Mouse (Mus musculus) forebrain, embryonic 13.5 days (tissue): ENCODE measurements around the gene Ppp1r16b. TPM values are rescaled to one million over a fixed set of nuclear protein-coding genes. Genes with fewer than 3 reads are reported as not detected.

ENCODE experiments used
- ATAC-seq: fragments of 200-750 bp; cut with Nextera tagmentation; 2 replicates; pipeline ENCODE4 v1.8.0; 2017
- H3K27ac ChIP-seq: fragments of 300-500 bp; sonication (generic); 2 replicates; pipeline ENCODE4 v1.5.1; 2015; ENCODE audit warnings: inconsistent platforms, mild to moderate bottlenecking, moderate library complexity
- H3K27me3 ChIP-seq: fragments of 300-500 bp; sonication (generic); 2 replicates; pipeline ENCODE4 v1.6.1; 2015; ENCODE audit warnings: mild to moderate bottlenecking, inconsistent platforms
- H3K36me3 ChIP-seq: fragments of 300-500 bp; sonication (generic); 2 replicates; pipeline ENCODE4 v1.6.1; 2015; ENCODE audit warnings: mild to moderate bottlenecking, inconsistent platforms; ENCODE audit not compliant: poor library complexity, severe bottlenecking
- H3K4me1 ChIP-seq: fragments of 300-500 bp; sonication (generic); 2 replicates; pipeline ENCODE4 v1.6.1; 2015; ENCODE audit warnings: inconsistent platforms
- H3K4me2 ChIP-seq: fragments of 300-500 bp; sonication (generic); 2 replicates; pipeline ENCODE4 v1.6.1; 2015; ENCODE audit warnings: inconsistent platforms, mild to moderate bottlenecking, moderate library complexity
- H3K4me3 ChIP-seq: fragments of 300-500 bp; sonication (generic); 2 replicates; pipeline ENCODE4 v1.5.1; 2015; ENCODE audit warnings: mild to moderate bottlenecking, inconsistent platforms
- H3K9ac ChIP-seq: fragments of 300-500 bp; sonication (generic); 2 replicates; pipeline ENCODE4 v1.6.1; 2015; ENCODE audit warnings: mild to moderate bottlenecking, inconsistent platforms
- H3K9me3 ChIP-seq: fragments of 300-500 bp; sonication (generic); replicated peaks from 2 replicates; pipeline ENCODE4 v1.6.1; 2016; ENCODE audit warnings: inconsistent platforms
- WGBS: fragments of 180-500 bp; shearing (Covaris S2); methylation state at CpG from one replicate; pipeline ENCODE4 v1.1.7; 2015; 5-methylcytosine and 5-hydroxymethylcytosine counted together
- polyA plus RNA-seq: library from polyadenylated mRNA; unstranded; fragments of >200 nt; fragmentation: Nextera tagmentation; extraction: Ambion mirVana; gene quantifications from 2 replicates; pipeline ENCODE4 v1.2.1, GENCODE M21; 2015

The Ppp1r16b gene
- polyA plus RNA-seq, 1 experiment from 2014 or later = 8.4 TPM

DNA sequence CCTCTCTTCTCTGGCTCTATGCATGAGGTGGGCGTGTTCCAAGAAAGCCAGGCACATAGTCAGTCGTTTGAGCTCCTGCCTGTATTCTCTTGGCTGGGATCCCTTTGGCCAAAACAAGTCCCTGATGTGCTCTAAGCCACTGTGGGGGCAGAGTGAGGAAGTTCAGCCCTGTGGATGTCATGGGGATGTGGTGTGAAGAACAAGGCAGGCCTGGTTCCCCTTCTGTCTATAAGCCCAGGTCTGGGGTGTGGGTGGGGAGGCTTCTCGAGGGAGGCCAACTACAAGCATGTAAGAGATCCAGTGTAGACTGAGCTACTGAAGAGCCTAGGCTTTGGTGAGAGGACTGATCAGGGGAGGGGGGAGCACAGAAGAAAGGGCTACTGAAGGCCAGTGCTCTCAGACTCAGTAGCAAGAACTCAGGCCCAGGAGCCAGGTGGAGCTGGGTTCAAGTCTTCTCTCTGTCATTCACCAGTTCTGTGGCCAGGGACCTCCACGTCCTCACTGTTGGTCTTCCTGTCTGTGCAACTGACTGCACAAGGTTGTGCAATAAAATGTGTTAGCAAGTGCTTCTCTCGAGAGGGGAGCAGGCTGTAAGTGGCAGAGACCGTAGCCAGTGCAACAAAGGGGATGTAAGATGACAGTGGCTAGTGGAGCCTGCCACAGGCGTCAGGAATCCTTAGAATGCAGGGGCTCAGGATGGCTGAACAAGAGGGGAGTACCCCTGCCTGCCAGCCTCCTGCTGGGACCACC lies 13.9 kb upstream of the Ppp1r16b start:
- Histone ChIP-seq H3K27ac (no peak overlapping the region), H3K9me3 (no peaks in the 10 kb centered on the region), H3K4me3 (no peak overlapping the region), H3K27me3 (0 out of 2 replicates have a peak, but pooled peaks cover 5% of the 10 kb centered on the region), H3K4me1 (no peaks in the 10 kb centered on the region), H3K4me2 (no peak overlapping the region), H3K9ac (no peak overlapping the region), H3K36me3 (no peaks in the 10 kb centered on the region)
- WGBS = 50% methylated on average over 7 of the region's 7 CpGs
- ATAC-seq = no peak

DNA sequence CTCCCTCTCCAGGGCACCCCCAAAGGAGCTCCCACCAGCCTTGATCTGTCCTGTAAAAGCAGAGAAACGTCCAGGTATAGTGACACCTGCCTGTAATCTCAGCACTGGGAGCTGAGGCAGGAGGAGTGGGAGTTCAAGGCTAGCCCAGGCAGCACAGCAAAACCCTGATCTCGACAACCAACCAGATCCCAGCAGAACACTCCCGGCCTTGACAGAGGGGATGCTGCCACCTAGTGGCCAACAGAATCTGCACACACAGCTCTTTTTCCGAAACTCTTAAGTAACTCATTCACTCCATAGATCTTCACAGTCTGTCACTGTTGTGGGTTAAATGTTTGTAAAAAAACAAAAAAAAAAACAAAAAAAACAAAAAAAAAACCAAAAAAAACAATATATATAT lies 12.2 kb upstream of the Ppp1r16b start:
- H3K4me2 ChIP-seq = no peak overlapping the region
- H3K27me3 ChIP-seq = 0 out of 2 replicates have a peak, but pooled peaks cover 5% of the 10 kb centered on the region
- H3K4me3 ChIP-seq = no peak overlapping the region
- peak; percentile 63 for ATAC-seq
- no peaks in the 10 kb centered on the region for H3K9me3 ChIP-seq
- no peak overlapping the region for H3K9ac ChIP-seq
- no peaks in the 10 kb centered on the region for H3K4me1 ChIP-seq
- 5% methylated on average over 4 of the region's 4 CpGs for WGBS
- H3K36me3 ChIP-seq = no peaks in the 10 kb centered on the region
- H3K27ac ChIP-seq = no peak overlapping the region

DNA sequence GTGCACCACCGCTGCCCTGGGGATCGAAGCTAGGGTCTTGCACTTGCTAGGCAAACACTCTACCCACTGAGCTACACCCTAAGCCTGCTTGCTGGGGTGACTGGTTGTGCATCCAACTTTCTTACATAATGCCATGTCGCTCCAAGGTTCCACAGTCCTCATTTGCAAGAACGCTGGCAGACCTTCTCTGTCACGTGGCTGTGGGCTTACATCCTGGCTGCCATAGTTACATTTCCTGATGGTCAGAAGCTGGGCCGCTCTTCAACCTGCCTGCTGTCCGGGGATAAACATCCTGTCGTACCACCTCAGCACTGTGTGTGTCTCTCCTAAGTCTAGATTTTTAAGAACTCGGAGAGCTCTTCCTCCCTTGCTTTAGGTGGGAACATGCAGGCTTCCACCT lies 10.5 kb upstream of the Ppp1r16b start:
- Histone ChIP-seq H3K4me1 (no peaks in the 10 kb centered on the region), H3K27ac (no peak overlapping the region)

DNA sequence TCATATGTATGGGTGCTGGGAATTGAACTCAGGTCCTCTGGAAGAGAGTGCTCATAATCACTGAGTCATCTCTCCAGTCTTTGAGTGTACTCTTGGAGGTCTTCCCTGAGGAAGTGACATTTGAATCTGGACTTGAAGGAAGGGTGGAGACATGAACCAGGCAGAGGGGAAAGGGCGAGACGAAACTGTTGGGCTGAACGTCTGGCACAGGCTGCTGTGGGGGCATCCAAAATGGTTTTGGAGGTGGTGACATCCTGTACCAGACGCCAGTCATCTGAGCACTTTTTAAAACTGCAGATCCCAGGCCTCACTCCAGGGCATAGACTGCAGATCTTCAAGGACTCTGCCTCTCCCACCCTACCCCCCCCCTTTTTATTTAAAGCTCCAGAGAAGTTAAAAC lies 9.4 kb upstream of the Ppp1r16b start:
- no peaks in the 10 kb centered on the region for H3K36me3 ChIP-seq
- H3K9ac ChIP-seq = no peak overlapping the region
- no peak overlapping the region for H3K27ac ChIP-seq
- 0 out of 2 replicates have a peak, but pooled peaks cover 5% of the 10 kb centered on the region for H3K27me3 ChIP-seq
- no peak for ATAC-seq
- H3K4me3 ChIP-seq = no peak overlapping the region
- no peaks in the 10 kb centered on the region for H3K9me3 ChIP-seq
- WGBS = 79% methylated on average over 4 of the region's 4 CpGs
- H3K4me1 ChIP-seq = no peaks in the 10 kb centered on the region
- H3K4me2 ChIP-seq = no peak overlapping the region

More for the DNA sequence above, 10.5 kb upstream of the Ppp1r16b start:
- Histone ChIP-seq H3K9me3 (no peaks in the 10 kb centered on the region), H3K4me2 (no peak overlapping the region), H3K4me3 (no peak overlapping the region), H3K9ac (no peak overlapping the region), H3K27me3 (0 out of 2 replicates have a peak, but pooled peaks cover 5% of the 10 kb centered on the region), H3K36me3 (no peaks in the 10 kb centered on the region)
- whole genome bisulfite sequencing = 87% methylated on average over 9 of the region's 9 CpGs
- no peak for ATAC-seq

DNA sequence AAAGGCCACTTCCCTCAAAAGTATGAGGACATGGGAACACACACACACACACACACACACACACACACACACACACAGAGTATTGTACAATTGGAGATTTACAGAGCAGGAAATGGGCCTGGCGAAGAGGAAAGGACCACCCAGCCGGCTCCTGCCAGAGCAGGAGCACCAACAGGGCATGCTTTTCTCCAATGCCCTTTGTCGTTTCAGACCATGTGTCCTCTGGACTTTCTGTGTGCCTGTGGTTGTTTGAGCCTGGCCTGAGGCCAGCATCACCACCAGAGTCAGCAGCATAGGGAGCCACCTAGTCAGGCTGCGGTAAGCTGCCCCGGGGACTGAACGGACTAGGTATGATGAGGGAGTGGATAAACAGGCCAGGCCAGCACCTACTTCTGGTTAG lies 6.4 kb upstream of the Ppp1r16b start:
- ATAC-seq = no peak
- Histone ChIP-seq H3K4me1 (no peaks in the 10 kb centered on the region), H3K27me3 (0 out of 2 replicates have a peak, but pooled peaks cover 5% of the 10 kb centered on the region), H3K9me3 (no peaks in the 10 kb centered on the region), H3K4me3 (no peak overlapping the region), H3K27ac (no peak overlapping the region), H3K9ac (no peak overlapping the region), H3K36me3 (no peaks in the 10 kb centered on the region), H3K4me2 (no peak overlapping the region)
- WGBS = 55% methylated on average over 6 of the region's 6 CpGs

DNA sequence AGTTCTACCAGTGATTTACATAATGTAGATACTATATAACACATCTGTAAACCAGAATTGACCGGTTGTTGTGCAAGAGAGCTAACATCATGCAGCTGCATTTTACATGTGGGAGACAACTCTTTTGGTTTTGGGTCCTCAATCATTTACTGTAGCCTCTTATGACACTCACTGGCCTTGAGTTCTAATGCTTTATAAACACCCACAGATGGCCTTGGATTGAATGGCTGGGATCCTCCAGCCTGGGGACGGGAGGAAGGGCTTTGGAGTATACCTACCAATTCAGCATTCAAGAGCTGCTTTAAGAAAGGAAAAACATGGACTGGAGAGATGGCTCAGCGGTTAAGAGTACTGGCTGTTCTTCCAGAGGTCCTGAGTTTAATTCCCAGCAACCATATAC lies 5.9 kb upstream of the Ppp1r16b start:
- Histone ChIP-seq H3K9ac (no peak overlapping the region), H3K9me3 (no peaks in the 10 kb centered on the region), H3K4me1 (no peaks in the 10 kb centered on the region), H3K27ac (no peak overlapping the region), H3K27me3 (0 out of 2 replicates have a peak, but pooled peaks cover 5% of the 10 kb centered on the region), H3K4me3 (no peak overlapping the region), H3K36me3 (no peaks in the 10 kb centered on the region), H3K4me2 (no peak overlapping the region)
- 71% methylated on average over 3 of the region's 3 CpGs for WGBS
- no peak for ATAC-seq

DNA sequence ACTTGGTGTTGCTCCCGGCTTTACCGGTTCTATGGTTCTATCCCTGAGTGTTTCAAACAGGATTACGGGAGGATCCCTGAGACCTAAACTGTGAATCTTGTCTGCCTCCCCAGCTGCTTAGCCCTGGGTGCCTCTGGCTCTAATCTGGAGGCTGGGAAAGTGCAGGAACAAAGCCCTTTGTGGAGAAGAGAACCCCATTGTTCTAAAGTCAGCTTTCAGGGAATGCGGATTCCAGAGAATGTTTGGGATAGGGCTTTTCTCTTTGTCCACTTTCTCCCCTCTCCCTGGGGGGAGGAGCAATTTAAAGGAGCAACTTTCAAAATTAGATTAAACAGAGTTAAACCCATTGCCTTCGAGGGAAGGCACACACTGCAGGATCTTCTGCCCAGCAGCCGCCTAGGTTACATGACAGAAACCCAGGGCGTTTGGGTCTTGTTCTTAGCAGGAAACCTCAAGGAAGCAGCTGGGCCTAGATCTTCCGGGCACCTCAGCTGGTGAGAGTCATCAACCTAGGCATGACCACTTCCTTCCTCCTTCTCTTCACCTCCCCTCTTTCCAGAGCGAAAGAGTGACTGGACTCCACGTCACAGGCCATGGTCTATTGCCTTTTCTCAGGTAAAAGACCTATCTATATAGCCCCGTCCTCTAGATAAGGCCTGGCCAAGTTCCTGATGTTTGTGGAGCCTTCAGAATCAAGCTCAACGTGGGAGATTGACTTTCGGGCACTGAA lies 1.0 kb downstream of the Ppp1r16b start:
- H3K4me2 ChIP-seq = peak overlapping the region; percentile 99; the same call in 1 of the 2 replicates
- peaks cover 26% of the 10 kb centered on the region for H3K4me1 ChIP-seq
- no peak overlapping the region; the same call in 1 of the 2 replicates for H3K27ac ChIP-seq
- peaks cover 53% of the 10 kb centered on the region for H3K27me3 ChIP-seq
- ATAC-seq = no peak
- no peak overlapping the region for H3K4me3 ChIP-seq
- no peak overlapping the region for H3K9ac ChIP-seq
- WGBS = 31% methylated on average over 13 of the region's 13 CpGs
- no peaks in the 10 kb centered on the region for H3K9me3 ChIP-seq
- H3K36me3 ChIP-seq = no peaks in the 10 kb centered on the region

DNA sequence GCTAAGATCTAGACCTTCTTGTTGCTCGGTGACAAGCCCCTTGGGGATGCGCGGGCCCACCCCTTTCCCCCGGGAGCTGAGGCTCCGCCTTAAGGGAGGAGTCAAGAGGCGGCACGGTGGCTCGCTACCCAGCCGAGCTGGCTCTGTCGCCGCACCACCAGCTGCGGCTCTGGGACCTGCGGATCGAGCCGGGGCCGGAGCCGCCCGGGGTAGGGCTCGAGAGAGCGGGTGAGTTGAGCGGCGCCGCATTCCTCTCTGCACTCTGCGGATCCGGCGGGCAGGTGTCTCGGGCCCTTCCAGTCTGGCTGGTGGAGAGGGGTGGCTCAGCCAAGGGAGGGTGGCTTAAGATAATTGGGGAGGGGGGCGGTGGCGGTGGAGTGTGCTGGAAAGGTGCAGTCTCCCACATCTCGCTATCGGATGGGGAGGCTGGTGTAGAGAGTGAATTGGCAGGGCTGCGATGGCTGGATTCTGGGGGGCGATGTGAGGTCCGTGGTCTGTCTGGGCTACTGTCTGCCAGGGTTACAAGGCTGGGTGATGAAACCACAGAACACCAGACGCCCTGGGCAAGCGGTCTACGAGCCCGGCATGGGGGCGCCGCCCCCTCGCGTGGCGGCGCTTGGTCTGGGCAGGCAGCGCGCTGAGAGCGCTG lies 1.9 kb downstream of the Ppp1r16b start:
- Histone ChIP-seq H3K4me1 (peaks cover 26% of the 10 kb centered on the region), H3K9me3 (no peaks in the 10 kb centered on the region), H3K4me3 (peak overlapping the region; percentile 62), H3K27me3 (peaks cover 53% of the 10 kb centered on the region), H3K4me2 (peak overlapping the region; percentile 99), H3K9ac (peak overlapping the region; percentile 78), H3K27ac (peak overlapping the region; percentile 65), H3K36me3 (no peaks in the 10 kb centered on the region)
- ATAC-seq = peak; percentile 88
- WGBS = under 1% methylated on average over 46 of the region's 47 CpGs

DNA sequence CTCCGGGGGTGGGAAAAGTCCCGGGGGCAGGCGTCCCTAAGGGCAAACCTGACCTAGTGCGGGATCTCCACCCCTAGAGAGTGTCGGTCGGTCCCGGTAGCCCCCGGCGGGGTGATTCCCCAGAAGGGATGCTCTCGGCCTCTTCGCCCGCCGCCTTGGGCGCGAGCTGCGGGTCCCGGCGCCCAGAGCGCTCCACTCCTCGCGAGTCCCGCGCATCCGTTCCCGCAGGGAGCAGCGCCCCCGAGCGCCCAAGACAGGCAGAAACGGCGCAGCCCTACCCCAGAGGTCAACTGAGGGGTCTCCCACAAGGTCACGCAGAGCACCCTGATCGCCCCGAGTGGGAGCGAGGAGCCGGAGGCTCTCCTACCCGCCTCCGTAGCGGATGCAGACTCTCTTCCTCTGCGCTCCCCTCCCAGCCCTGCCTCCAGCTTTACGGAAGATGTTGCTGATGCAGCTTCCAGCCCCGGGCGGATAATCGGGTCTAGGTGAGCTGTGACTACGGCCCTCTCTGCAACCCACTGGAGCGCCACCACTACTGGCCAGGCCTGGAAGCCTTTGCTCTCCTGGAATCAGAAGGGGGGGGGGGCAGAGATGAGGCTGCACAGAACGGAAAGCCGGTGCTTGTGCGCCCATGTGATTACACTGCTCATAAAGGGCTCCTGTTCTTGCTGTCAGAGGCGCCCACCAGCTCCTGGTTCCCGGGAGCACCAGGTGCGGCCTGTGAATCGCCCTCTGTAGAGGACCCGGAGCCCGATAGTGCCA lies 2.7 kb downstream of the Ppp1r16b start:
- 0% methylated on average over 54 of the region's 54 CpGs for WGBS
- Histone ChIP-seq H3K9ac (peak overlapping the region; percentile 78), H3K9me3 (no peaks in the 10 kb centered on the region), H3K27ac (peak overlapping the region; percentile 65; the same call in 1 of the 2 replicates), H3K4me1 (peaks cover 31% of the 10 kb centered on the region), H3K4me2 (peak overlapping the region; percentile 99), H3K27me3 (peaks cover 53% of the 10 kb centered on the region), H3K4me3 (peak overlapping the region; percentile 62), H3K36me3 (no peaks in the 10 kb centered on the region)
- ATAC-seq = peak; percentile 50

DNA sequence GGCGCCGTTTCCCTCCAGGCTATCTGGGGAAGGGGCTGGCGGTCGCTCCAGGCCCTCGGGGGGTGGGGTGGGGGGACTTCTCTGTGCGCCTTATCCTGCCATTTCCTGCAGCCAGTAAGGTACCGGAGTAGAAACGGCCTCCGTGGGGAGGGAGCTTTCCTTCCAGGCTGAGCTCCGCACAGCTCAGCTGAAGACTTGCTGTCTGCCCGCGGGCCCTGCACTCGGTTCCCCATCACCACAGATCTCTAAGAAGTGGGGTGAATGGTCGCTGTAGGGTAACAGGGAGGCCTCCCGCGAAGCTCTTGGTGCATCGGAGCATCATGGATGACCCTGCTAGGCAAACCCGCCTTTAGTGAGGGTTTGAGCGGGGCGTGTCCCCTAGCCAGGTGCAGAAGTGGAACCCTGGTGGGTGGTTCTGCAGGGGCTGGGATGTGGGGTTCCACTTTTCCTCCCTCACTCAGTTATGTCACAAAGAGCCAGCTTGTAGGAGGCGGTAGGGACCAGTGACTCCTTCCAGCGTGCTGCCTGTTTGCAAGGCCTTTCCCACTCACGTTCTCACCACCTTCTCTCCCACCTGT lies 3.3 kb downstream of the Ppp1r16b start:
- no peaks in the 10 kb centered on the region for H3K36me3 ChIP-seq
- no peaks in the 10 kb centered on the region for H3K9me3 ChIP-seq
- peaks cover 38% of the 10 kb centered on the region for H3K4me1 ChIP-seq
- peak overlapping the region; percentile 99 for H3K4me2 ChIP-seq
- H3K4me3 ChIP-seq = peak overlapping the region; percentile 62
- H3K27ac ChIP-seq = peak overlapping the region; percentile 65; the same call in 1 of the 2 replicates
- peak overlapping the region; percentile 78 for H3K9ac ChIP-seq
- ATAC-seq = no peak
- 7% methylated on average over 23 of the region's 23 CpGs for WGBS
- H3K27me3 ChIP-seq = peaks cover 53% of the 10 kb centered on the region
